Mouse (Mus musculus) left cerebral cortex, adult 11 months (tissue): ENCODE data around the gene Gabarap.
"Not testable (repeated sequence)": the region's sequence is repeated elsewhere in the genome, so short reads cannot be mapped to it uniquely, and the experiment has no call there.

Experiments
- DNase-seq: peaks from one replicate; pipeline ENCODE4 v3.0.0; 2022; ENCODE audit warnings: low spot score

Gene Gabarap

GRCm38 (mm10) chr11:69999666-70000065, 8.7 kb downstream of the Gabarap start:
- DNase-seq = no peak

GRCm38 (mm10) chr11:70000396-70000898, 9.5 kb downstream of the Gabarap start, which contains the start of gene Dvl2:
Dvl2 (plus strand) TSS chr11:70000595.
- DNase-seq = peak; percentile 90

- DNase-seq = no peak
These were observed 10.2 kb downstream of the Gabarap start for GRCm38 (mm10) chr11:70001159-70001558.

GRCm38 (mm10) chr11:70001865-70002264, 10.9 kb downstream of the Gabarap start:
- no peak for DNase-seq

GRCm38 (mm10) chr11:70002471-70002870, 11.5 kb downstream of the Gabarap start:
- DNase-seq = no peak

GRCm38 (mm10) chr11:70005521-70005920, 14.6 kb downstream of the Gabarap start:
- no peak for DNase-seq

- DNase-seq = no peak
These were observed 19.1 kb downstream of the Gabarap start for GRCm38 (mm10) chr11:70010033-70010432.

GRCm38 (mm10) chr11:70010548-70010947, 19.6 kb downstream of the Gabarap start:
- DNase-seq = no peak

- no peak for DNase-seq
These were observed 20.0 kb downstream of the Gabarap start for GRCm38 (mm10) chr11:70010961-70011360.

GRCm38 (mm10) chr11:70012931-70013330, 22.0 kb downstream of the Gabarap start:
- DNase-seq = no peak

- DNase-seq = no peak
These were observed 22.5 kb downstream of the Gabarap start for GRCm38 (mm10) chr11:70013408-70013807.

- DNase-seq = no peak
These were observed 23.1 kb downstream of the Gabarap start for GRCm38 (mm10) chr11:70014051-70014450.

GRCm38 (mm10) chr11:70014880-70015558, 24.1 kb downstream of the Gabarap start, which contains the start of gene Acadvl:
Acadvl (minus strand) TSS chr11:70015411.
- peak; percentile 82 for DNase-seq

- no peak for DNase-seq
These were observed 24.7 kb downstream of the Gabarap start for GRCm38 (mm10) chr11:70015677-70016076.

- not testable (repeated sequence) for DNase-seq
These were observed 25.2 kb downstream of the Gabarap start for GRCm38 (mm10) chr11:70016177-70016576.

GRCm38 (mm10) chr11:70016669-70017068, 25.7 kb downstream of the Gabarap start, which contains the start of gene Dlg4:
Dlg4 (plus strand) TSS chr11:70016942.
- DNase-seq = no peak

- no peak for DNase-seq
These were observed 26.3 kb downstream of the Gabarap start for GRCm38 (mm10) chr11:70017199-70017767.

- no peak for DNase-seq
These were observed 27.4 kb downstream of the Gabarap start for GRCm38 (mm10) chr11:70018131-70018990.

GRCm38 (mm10) chr11:70019495-70020021, 28.6 kb downstream of the Gabarap start:
- DNase-seq = no peak

GRCm38 (mm10) chr11:70020022-70020631, 29.2 kb downstream of the Gabarap start:
- DNase-seq = no peak

GRCm38 (mm10) chr11:70020731-70021263, 29.9 kb downstream of the Gabarap start:
- peak; percentile 79 for DNase-seq
